Mouse (Mus musculus) left cerebral cortex, adult 2 months (tissue): ENCODE data around the gene Zscan5b. TPM values are rescaled to one million over a fixed set of nuclear protein-coding genes. Genes with fewer than 3 reads are reported as not detected.
"Not testable (repeated sequence)": the region's sequence is repeated elsewhere in the genome, so short reads cannot be mapped to it uniquely, and the experiment has no call there.

Experiments
- DNase-seq, 2 experiments: peaks; one replicate each; pipeline ENCODE4 v3.0.0; 2021 to 2022; ENCODE audit warnings: low spot score in 2 of 2, mixed read lengths in 1 of 2; ENCODE audit errors: extremely low spot score in 1 of 2
- H3K27ac ChIP-seq: fragments of 200-600 bp; 2 replicates; pipeline ENCODE4 v1.8.1; 2022
- H3K4me3 ChIP-seq: fragments of 200-600 bp; 2 replicates; pipeline ENCODE4 v1.8.1; 2022
- CTCF ChIP-seq: fragments of 200-600 bp; IDR thresholded peaks from 2 replicates; pipeline ENCODE4 v1.8.1; 2022; ENCODE audit warnings: antibody characterized with exemption, mild to moderate bottlenecking, moderate library complexity
- intact Hi-C: fragments of 180-260 bp; cut with DNase I; formaldehyde crosslinking; loops from one replicate; pipeline ENCODE4 v1.15.1; 2025
- total RNA-seq, 2 experiments: library from RNA; stranded (reverse); gene quantifications; 2 replicates each; pipeline ENCODE4 v1.2.3; 2021

Zscan5b gene
- total RNA-seq, 2 experiments from 2014 or later, result not detected

GRCm38 (mm10) chr7:6254451-6254850 is 32.4 kb downstream of the Zscan5b start:
- intact Hi-C loops, result no loop called here
- TF ChIP-seq CTCF, result no peak
- Histone ChIP-seq H3K27ac (no peak overlapping the region), H3K4me3 (no peak overlapping the region)
- no peak for DNase-seq

- no peak overlapping the region for H3K27ac ChIP-seq
- intact Hi-C loops, result loop anchor here (2.0 kb wide), 1 partner anchor 15 kb away; no protein-coding TSS in a partner anchor
- H3K4me3 ChIP-seq, result no peak overlapping the region
- DNase-seq, result no peak
- no peak for TF ChIP-seq CTCF
Measured at GRCm38 (mm10) chr7:6257386-6257785, 35.3 kb downstream of the Zscan5b start.

- intact Hi-C loops, result no loop called here
- no peak for TF ChIP-seq CTCF
Measured at GRCm38 (mm10) chr7:6258232-6259220, 36.4 kb downstream of the Zscan5b start.

GRCm38 (mm10) chr7:6260004-6260403 is 37.9 kb downstream of the Zscan5b start:
- not testable (repeated sequence) for DNase-seq, H3K27ac ChIP-seq, H3K4me3 ChIP-seq
- intact Hi-C loops, result loop anchor here (2.0 kb wide), 1 partner anchor 19 kb away; no protein-coding TSS in a partner anchor

More at GRCm38 (mm10) chr7:6258232-6259220, 36.4 kb downstream of the Zscan5b start:
- Histone ChIP-seq H3K4me3 (no peak overlapping the region), H3K27ac (no peak overlapping the region)
- no peak for DNase-seq

GRCm38 (mm10) chr7:6262120-6262519 is 40.0 kb downstream of the Zscan5b start:
- no peak for TF ChIP-seq CTCF
- intact Hi-C loops, result no loop called here
- DNase-seq, result no peak
- no peak overlapping the region for H3K4me3 ChIP-seq
- no peak overlapping the region for H3K27ac ChIP-seq

GRCm38 (mm10) chr7:6262984-6263383 is 40.9 kb downstream of the Zscan5b start:
- no peak overlapping the region for H3K27ac ChIP-seq
- DNase-seq, result no peak
- H3K4me3 ChIP-seq, result no peak overlapping the region
- no peak for TF ChIP-seq CTCF
- intact Hi-C loops, result no loop called here

- intact Hi-C loops, result no loop called here
- no peak overlapping the region for H3K4me3 ChIP-seq
- H3K27ac ChIP-seq, result no peak overlapping the region
- peak; percentile 52 for TF ChIP-seq CTCF
- DNase-seq, result no peak
Measured at GRCm38 (mm10) chr7:6265695-6266094, 43.6 kb downstream of the Zscan5b start.

GRCm38 (mm10) chr7:6277906-6278305 is 55.8 kb downstream of the Zscan5b start:
- DNase-seq, result no peak
- Histone ChIP-seq H3K27ac (no peak overlapping the region), H3K4me3 (no peak overlapping the region)
- intact Hi-C loops, result loop anchor here (2.0 kb wide), 2 partner anchors 17 to 35 kb away; no protein-coding TSS in a partner anchor
- no peak for TF ChIP-seq CTCF

- Histone ChIP-seq H3K4me3 (peak overlapping the region; percentile 52), H3K27ac (peak overlapping the region; percentile 96)
- intact Hi-C loops, result loop anchor here (1.0 to 10.0 kb wide), 4 partner anchors 42 to 1016 kb away; partner anchors contain the start of gene Zfp444
- peak; percentile 76 to 79 for DNase-seq
- peak; percentile 76 for TF ChIP-seq CTCF
Measured at GRCm38 (mm10) chr7:6282749-6283148, 60.7 kb downstream of the Zscan5b start.

GRCm38 (mm10) chr7:6283451-6284075 is 61.5 kb downstream of the Zscan5b start:
- intact Hi-C loops, result loop anchor here (1.0 to 10.0 kb wide), 4 partner anchors 43 to 1015 kb away; partner anchors contain the start of gene Zfp444
- Histone ChIP-seq H3K4me3 (peak overlapping the region; percentile 52), H3K27ac (peak overlapping the region; percentile 96)
- TF ChIP-seq CTCF, result peak; percentile 40
- peak; percentile 78 to 85 for DNase-seq

- Histone ChIP-seq H3K4me3 (no peak overlapping the region), H3K27ac (no peak overlapping the region)
- no peak for DNase-seq
- TF ChIP-seq CTCF, result no peak
- intact Hi-C loops, result loop anchor here (5.0 to 10.0 kb wide), 3 partner anchors 43 to 160 kb away; partner anchors contain the start of gene Zfp444
Measured at GRCm38 (mm10) chr7:6284442-6285012, 62.4 kb downstream of the Zscan5b start.
